Mouse (Mus musculus) embryo, embryonic 9.5 days (tissue): ENCODE results near the gene Pirt.
A peak's percentile ranks its signal among the peaks of the same experiment; 100 is the strongest.

Source experiments
- DNase-seq: peaks from one replicate; pipeline ENCODE4 v3.0.0-alpha.2; 2017; ENCODE audit errors: extremely low spot score

Gene Pirt

GRCm38 (mm10) chr11:66911811-66912210, at the start of gene Pirt:
Gene Pirt (plus strand): TSS chr11:66911981.
- DNase-seq: no peak

- peak; percentile 61 for DNase-seq
Observed at GRCm38 (mm10) chr11:66871701-66872100, 40.1 kb upstream of the Pirt start.

GRCm38 (mm10) chr11:66872773-66873470, 38.9 kb upstream of the Pirt start:
- no peak for DNase-seq

- DNase-seq: no peak
Observed at GRCm38 (mm10) chr11:66881291-66881690, 30.5 kb upstream of the Pirt start.

- no peak for DNase-seq
Observed at GRCm38 (mm10) chr11:66882224-66883040, 29.3 kb upstream of the Pirt start.

GRCm38 (mm10) chr11:66892536-66892935, 19.2 kb upstream of the Pirt start:
- DNase-seq: no peak

- no peak for DNase-seq
Observed at GRCm38 (mm10) chr11:66898747-66899146, 13.0 kb upstream of the Pirt start.

GRCm38 (mm10) chr11:66899426-66899825, 12.4 kb upstream of the Pirt start:
- peak; percentile 66 for DNase-seq

- DNase-seq: no peak
Observed at GRCm38 (mm10) chr11:66902801-66903200, 9.0 kb upstream of the Pirt start.

GRCm38 (mm10) chr11:66905617-66906384, 6.0 kb upstream of the Pirt start:
- peak; percentile 86 for DNase-seq

- DNase-seq: no peak
Observed at GRCm38 (mm10) chr11:66912531-66913458, 1.0 kb downstream of the Pirt start.

- peak; percentile 36 for DNase-seq
Observed at GRCm38 (mm10) chr11:66914249-66914648, 2.5 kb downstream of the Pirt start.

- DNase-seq: no peak
Observed at GRCm38 (mm10) chr11:66920012-66920411, 8.2 kb downstream of the Pirt start.

- no peak for DNase-seq
Observed at GRCm38 (mm10) chr11:66924095-66924823, 12.5 kb downstream of the Pirt start.

- no peak for DNase-seq
Observed at GRCm38 (mm10) chr11:66928311-66928710, 16.5 kb downstream of the Pirt start.

GRCm38 (mm10) chr11:66932827-66933599, 21.2 kb downstream of the Pirt start:
- DNase-seq: no peak

GRCm38 (mm10) chr11:66934428-66935173, 22.8 kb downstream of the Pirt start:
- no peak for DNase-seq

GRCm38 (mm10) chr11:66942011-66942410, 30.2 kb downstream of the Pirt start:
- no peak for DNase-seq

GRCm38 (mm10) chr11:66945224-66945767, 33.5 kb downstream of the Pirt start:
- DNase-seq: no peak
